Mouse (Mus musculus): ENCODE data around the gene Mdga1.

The Mdga1 gene

GRCm38 (mm10) chr17:29981568-29981967 is 11.7 kb upstream of the Mdga1 start:
- no peak for DNase-seq (ENCODE audit: low spot score in 2 of 2)

GRCm38 (mm10) chr17:29979841-29980240 is 10.0 kb upstream of the Mdga1 start:
- peak; percentile 37 to 41 for DNase-seq (ENCODE audit: low spot score in 2 of 2)

- no peak for DNase-seq (ENCODE audit: low spot score in 2 of 2)
Observed at GRCm38 (mm10) chr17:29979020-29979419, 9.1 kb upstream of the Mdga1 start.

- DNase-seq (ENCODE audit: low spot score in 2 of 2), result peak; percentile 41 to 78
Observed at GRCm38 (mm10) chr17:29975731-29976130, 5.8 kb upstream of the Mdga1 start.

- peak; percentile 14 to 27 for DNase-seq (ENCODE audit: low spot score in 2 of 2)
Observed at GRCm38 (mm10) chr17:29973226-29973625, 3.3 kb upstream of the Mdga1 start.

- DNase-seq (ENCODE audit: low spot score in 2 of 2), result no peak
Observed at GRCm38 (mm10) chr17:29971761-29972432, 2.0 kb upstream of the Mdga1 start.

GRCm38 (mm10) chr17:29965506-29965905 is 4.4 kb downstream of the Mdga1 start:
- no peak for DNase-seq (ENCODE audit: low spot score in 2 of 2)

- peak; percentile 28 to 38 for DNase-seq (ENCODE audit: low spot score in 2 of 2)
Observed at GRCm38 (mm10) chr17:29963730-29964259, 6.1 kb downstream of the Mdga1 start.

GRCm38 (mm10) chr17:29955880-29956279 is 14.0 kb downstream of the Mdga1 start:
- DNase-seq (ENCODE audit: low spot score in 2 of 2), result no peak

- no peak for DNase-seq (ENCODE audit: low spot score in 2 of 2)
Observed at GRCm38 (mm10) chr17:29954316-29954715, 15.6 kb downstream of the Mdga1 start.

- peak; percentile 29 to 56 for DNase-seq (ENCODE audit: low spot score in 2 of 2)
Observed at GRCm38 (mm10) chr17:29951100-29951499, 18.8 kb downstream of the Mdga1 start.

- no peak for DNase-seq (ENCODE audit: low spot score in 2 of 2)
Observed at GRCm38 (mm10) chr17:29950574-29950973, 19.3 kb downstream of the Mdga1 start.

GRCm38 (mm10) chr17:29947271-29947714 is 22.6 kb downstream of the Mdga1 start:
- DNase-seq (ENCODE audit: low spot score in 2 of 2), result no peak

- DNase-seq (ENCODE audit: low spot score in 2 of 2), result no peak
Observed at GRCm38 (mm10) chr17:29944376-29944775, 25.5 kb downstream of the Mdga1 start.

- no peak for DNase-seq (ENCODE audit: low spot score in 2 of 2)
Observed at GRCm38 (mm10) chr17:29939011-29939410, 30.9 kb downstream of the Mdga1 start.

GRCm38 (mm10) chr17:29937350-29937781 is 32.5 kb downstream of the Mdga1 start:
- no peak for DNase-seq (ENCODE audit: low spot score in 2 of 2)

GRCm38 (mm10) chr17:29934133-29934851 is 35.6 kb downstream of the Mdga1 start:
- no peak for DNase-seq (ENCODE audit: low spot score in 2 of 2)

- DNase-seq (ENCODE audit: low spot score in 2 of 2), result no peak
Observed at GRCm38 (mm10) chr17:29932753-29933152, 37.1 kb downstream of the Mdga1 start.

- DNase-seq (ENCODE audit: low spot score in 2 of 2), result no peak
Observed at GRCm38 (mm10) chr17:29931224-29931945, 38.5 kb downstream of the Mdga1 start.

GRCm38 (mm10) chr17:29928751-29929237 is 41.1 kb downstream of the Mdga1 start:
- DNase-seq (ENCODE audit: low spot score in 2 of 2), result peak in 1 of 2 experiments; percentile 30

- DNase-seq (ENCODE audit: low spot score in 2 of 2), result no peak
Observed at GRCm38 (mm10) chr17:29925608-29926606, 44.0 kb downstream of the Mdga1 start.
